Mouse (Mus musculus) adrenal gland, postnatal 4 days (tissue): ENCODE measurements around the gene Rpl10a. TPM values are rescaled to one million over a fixed set of nuclear protein-coding genes. Genes with fewer than 3 reads are reported as not detected.
A peak's percentile ranks its signal among the peaks of the same experiment; 100 is the strongest.
"Not testable (repeated sequence)": the region's sequence is repeated elsewhere in the genome, so short reads cannot be mapped to it uniquely, and the experiment has no call there.

Source experiments
- DNase-seq, 2 experiments: peaks; one replicate each; pipeline ENCODE4 v3.0.0; 2021 to 2022; ENCODE audit warnings: low spot score in 2 of 2, mixed read lengths in 2 of 2
- total RNA-seq, 2 experiments: library from RNA; stranded (reverse); gene quantifications; 2 replicates each; pipeline ENCODE4 v1.2.3; 2021

The Rpl10a gene
- total RNA-seq, 2 experiments from 2014 or later, result 1,198 to 1,213 TPM

DNA sequence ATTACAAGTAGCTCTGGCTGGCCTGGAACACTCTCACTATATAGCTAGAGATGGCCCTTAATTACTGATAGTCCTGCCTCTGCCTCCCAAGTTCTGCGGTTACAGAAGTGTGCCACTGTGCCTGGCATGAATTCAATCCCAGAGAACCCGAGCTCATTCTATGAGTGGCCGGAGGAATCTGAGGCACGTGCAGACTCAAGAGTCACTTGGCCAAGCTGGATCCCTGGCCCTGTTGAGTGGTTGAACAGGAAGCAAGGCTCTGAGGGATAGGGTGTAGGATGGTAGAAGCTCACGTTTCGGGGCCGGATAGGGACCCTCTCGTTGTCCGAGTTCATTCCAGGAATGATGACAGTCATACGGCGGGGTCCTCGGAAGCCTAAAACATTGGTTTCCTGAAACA is 27.6 kb downstream of the Rpl10a start:
- no peak for DNase-seq

DNA sequence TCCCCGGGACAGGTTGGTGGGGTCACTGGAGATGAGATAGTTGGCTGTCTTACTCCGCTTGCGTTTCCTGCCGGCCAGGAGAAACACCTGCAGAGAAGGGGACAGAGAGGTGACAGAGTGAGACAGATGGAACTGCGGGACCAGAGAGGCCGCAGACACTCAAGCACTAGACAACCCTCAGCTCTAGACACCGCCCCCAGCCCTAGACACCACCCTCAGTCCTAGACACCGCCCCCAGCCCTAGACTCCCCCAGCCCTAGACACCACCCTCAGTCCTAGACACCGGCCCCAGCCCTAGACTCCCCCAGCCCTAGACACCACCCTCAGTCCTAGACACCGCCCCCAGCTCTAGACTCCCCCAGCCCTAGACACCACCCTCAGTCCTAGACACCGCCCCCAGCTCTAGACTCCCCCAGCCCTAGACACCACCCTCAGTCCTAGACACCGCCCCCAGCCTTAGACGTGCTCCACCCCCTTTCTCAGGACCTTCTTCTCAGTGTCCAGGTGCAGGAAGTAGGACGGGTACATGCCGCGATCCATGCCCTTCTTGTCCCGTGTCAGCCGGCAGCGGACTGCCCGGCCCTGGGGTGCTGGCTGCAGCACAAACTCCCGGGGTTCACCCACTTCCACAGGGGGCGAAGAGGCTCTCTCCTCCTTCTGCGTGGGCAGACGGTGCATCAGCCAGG is 30.4 kb downstream of the Rpl10a start:
- DNase-seq, result not testable (repeated sequence)

DNA sequence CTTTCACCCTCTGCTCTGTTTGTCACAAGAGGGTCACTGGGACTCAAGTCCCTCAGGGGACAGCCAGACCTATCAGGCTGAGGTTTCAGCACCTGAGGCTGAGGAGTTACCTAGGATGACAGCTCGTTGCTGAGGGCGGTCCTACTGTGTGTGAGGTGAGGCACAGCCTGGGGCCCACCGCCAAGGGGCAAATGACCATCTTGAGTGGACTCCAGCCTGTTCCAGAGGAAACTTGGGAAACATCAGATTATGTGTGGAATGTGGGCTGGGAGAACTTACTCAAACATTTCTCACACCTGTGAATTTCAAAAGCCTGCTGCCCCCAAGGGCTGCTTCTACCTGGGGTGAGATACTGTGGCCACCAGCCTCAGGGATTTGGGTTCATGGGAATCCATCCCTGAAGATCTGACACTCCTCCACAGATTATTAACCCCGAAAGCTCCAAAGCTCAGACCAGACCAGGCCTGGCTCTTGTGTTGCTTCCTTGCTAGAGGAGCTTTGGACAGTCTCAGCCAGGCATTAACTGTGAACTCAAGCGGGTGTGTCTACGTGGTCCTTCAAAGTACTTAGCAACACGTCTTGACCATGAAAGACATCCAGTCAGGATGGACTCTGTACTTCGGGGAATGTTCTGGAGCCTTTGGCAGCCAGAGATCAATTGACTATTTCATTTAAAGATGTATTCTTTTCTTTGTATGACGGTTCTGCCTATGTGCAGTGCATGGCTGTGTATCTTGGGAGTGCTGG is 32.4 kb downstream of the Rpl10a start:
- no peak for DNase-seq

DNA sequence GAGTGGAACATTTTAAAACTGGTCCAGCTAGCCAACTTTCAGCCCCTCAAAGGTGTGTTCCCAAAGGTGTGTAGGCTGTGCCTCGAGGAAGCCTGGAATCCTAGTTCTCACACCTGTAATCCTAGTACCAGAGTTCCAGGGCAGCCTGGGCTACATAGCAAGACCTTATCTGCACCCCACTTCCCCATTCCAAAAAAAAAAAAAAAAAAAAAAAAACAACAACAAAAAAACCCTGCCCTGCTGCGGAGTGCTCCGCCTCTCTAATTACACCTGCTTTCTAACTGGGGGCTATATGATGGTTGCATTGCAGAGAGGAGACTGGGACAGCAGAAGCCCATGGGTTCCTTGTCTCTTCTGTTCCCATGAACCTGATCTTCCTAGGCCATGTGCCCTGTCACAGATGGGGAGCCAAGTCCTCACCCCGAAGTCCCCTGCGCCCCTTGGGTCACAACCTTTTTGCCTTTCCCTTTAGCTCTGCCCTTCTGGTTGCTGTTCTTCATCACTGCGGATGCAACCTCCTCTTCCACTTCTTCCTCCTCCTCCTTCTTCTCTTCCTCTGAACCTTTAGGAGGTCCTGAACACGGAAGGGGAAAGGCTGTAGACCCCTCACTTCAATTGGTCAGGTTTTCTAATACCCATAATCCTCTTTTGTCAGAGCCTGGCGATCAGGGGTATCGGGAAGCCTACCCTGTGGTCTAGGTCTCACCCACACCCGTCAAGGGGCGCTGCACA is 33.8 kb downstream of the Rpl10a start:
- no peak for DNase-seq

DNA sequence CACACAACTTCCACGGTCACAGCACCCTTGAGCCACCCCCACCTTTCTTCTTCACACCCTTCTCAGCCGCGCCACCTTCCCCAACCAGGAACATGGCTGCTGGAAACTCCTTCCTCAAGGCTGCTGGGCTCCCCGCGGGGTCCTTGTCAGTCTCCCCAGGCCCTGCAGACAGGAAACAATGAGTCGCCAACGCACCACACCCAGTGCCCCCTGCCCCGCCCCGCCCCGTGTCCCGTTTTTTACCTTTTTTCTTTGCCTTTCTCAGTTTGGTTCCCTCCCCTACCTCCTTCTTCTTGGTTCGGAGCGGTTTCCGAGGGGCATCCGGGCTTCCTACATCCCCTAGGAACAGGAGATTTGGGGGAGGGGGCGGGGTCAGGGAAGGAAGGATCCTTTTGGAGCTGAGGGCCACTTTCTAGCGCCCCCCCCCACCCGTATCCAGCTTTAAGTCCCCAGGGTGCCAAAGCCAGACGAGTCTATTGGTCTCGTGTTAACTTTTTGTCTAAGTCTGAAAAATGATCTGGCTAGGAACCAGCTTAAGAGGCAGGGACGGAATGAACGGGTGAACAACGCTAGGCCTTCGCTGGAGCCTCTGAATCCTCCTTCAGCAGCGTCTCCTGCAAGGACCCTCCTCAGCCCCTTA is 34.5 kb downstream of the Rpl10a start:
- no peak for DNase-seq

DNA sequence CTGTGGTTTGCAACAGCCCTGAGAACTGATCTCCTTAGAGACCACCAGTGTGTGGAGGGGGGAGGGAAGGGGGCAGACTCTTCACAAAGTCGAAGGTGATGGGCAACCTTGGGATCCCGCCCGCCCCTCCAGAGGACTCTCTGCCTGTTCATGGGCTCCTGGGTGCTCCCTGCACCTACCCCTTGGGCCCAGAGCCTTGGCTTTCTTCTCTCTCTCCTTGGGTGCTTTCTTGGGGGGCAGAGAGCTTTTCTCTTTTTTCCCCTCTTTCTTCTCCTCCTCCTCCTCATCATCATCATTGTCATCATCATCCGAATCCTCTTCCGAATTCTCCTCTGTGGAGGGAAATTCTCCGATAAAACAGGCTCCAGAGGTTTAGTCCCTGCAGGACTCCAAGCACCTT is 35.2 kb downstream of the Rpl10a start:
- no peak for DNase-seq

DNA sequence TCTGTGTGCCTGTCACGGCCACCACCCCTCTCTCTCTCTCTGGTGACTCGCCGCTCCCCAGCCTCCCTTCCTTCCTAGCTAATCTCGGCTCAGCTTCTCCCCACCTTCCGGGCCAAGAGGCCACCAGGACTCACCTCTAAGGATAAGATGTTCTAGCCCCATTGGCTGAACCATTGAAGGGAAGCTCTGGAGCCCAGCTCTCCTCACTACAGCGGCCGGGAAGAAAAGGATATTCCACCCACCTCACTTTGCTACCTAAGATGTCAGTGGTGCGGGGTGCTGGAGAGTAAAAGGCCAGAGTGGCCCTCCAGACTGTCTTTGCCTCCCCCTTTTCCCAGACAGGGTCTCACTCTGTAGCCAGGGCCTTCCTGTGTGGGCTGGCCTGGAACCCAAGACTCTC is 36.9 kb downstream of the Rpl10a start, which contains the start of gene Tulp1:
Gene Tulp1 (minus strand): TSS at position 101 of the 400 bp plus-strand sequence.
- no peak for DNase-seq

DNA sequence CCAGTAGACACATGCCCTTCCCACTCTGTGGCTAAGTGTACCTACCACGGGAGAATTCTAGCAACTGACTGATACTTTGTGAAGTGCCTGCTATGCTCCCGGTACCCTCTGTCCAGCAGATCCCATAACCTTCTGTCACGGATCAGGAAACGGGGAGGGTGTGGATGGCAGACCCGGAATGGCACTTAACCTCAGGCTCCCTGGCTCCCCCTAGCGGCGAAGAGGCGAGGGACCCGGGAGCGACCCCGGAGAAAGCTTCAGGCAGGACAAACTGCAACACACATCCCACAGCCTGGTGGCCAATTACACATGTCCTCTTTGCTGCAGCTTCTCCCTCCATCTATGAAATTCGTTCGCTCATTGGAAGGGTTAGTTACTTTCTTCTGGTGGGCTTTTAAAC is 40.2 kb downstream of the Rpl10a start:
- DNase-seq, result peak; percentile 67 to 73

DNA sequence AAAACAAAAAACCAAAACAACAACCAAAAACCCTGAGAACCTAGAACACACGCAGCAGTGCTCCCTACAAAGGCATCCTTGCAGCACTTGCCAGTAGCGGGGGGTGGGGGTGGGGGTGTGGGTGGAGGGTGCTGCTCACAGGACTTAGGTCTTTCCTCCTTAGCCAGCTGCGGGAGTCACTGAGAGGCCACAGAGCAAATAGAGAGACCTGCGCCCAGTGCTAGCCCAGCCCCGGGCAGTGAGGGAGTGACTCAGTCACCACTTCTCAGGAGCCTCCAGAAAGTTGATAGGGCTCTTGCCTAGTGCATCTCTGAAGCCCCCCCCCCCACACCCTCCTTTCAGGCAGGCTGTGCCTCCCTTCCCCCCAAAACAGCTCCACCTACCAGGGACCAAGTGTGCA is 40.8 kb downstream of the Rpl10a start:
- DNase-seq, result no peak

DNA sequence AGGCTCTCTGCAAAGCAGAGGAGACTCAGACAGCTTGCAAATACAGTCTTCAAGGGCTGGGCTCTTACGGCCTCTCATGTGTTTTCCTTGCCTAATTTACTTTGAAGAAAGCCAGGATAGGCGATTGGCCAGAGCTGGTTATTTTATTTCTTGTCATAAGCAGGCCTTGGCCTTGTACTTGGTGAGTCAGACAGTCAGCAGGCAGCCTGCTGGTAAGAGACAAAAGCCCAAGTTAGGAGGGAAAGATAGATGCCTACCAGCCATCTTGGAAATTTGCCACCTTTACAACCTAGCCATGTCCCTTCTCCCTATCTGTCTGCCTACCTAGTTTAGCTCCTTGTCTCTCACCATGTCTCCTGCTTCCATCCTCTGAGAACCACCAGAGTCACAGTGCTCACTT is 43.0 kb downstream of the Rpl10a start:
- DNase-seq, result no peak

DNA sequence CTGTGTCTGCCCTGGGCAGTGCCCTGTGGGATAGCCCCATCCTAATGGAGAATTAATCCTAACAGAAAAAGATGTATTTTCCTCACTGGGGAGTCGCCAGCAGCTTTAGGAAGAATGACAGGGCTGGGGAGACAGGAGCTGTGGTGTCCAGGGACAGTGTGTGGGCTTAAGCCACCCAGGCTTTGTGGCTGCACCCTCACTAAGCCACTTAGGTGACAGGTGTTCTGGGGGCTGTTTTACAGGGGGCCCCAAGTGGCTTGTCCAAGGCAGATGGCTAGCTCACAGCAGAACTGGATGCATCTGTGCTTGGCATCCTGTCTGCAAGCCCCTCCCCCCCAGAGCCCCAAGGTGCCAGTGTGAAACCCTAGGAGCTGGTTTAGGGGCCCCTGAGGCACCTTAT is 43.7 kb downstream of the Rpl10a start:
- DNase-seq, result no peak

DNA sequence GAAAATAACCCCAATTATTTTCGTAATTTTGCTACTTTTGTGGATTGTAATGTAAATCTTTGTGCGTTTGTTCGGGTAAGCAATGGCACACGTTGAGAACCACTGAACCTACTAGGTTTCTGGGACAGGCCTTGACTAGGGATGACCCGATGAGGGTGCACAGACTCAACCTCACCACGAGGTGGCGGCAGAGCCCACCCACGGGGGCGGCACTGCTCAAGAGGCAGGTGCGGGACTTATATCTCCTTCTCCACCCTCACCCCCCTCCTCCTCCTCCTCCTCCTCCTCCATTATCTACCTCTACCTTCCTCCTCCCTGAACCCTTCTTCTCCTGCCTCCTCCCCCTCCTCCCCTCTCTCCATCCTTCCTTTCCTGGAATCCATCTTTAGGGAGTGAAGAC is 45.5 kb downstream of the Rpl10a start:
- peak in 1 of 2 experiments; percentile 37 for DNase-seq

DNA sequence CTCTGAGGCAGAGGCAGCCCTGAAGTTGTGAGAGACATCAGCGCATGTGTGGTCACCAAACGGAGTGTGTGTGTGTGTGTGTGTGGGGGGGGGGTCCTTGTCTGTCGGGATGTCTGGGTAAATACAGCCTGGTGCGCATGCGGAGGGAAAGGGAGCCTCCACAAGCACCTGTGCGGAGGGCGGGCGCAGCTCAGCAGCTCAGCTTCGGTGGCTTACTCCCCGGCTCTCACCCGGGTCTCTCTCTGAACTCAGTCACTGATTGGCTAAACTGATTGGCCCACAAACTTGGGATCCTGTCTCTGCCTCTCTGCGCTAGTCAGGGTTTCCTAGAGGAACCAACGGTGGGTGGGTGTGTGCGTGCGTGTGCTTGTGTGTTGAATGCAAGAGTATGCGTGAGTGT is 46.2 kb downstream of the Rpl10a start:
- DNase-seq, result no peak

DNA sequence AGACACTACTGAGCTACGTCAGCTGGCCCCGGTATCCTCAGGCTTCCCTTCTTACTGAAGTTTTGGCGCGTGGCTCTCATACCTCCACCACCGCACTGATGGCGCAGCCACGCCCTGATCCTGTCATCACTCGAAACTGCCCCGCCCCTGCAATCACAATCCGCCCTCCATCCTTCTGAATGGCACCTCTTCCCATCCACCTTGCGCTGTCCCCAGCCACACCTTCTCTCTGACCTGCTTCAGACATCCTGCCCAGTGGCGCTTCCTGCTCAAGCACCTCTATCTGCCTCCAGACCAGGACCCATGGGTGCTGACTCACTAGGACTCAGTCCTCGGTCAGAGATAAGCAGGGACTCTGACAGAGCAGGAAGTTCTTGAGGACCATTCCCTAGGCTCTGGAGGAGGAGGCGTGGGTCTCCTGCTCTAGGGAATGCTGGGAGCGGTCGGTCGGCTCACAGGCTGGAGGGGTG is 47.4 kb downstream of the Rpl10a start:
- no peak for DNase-seq

DNA sequence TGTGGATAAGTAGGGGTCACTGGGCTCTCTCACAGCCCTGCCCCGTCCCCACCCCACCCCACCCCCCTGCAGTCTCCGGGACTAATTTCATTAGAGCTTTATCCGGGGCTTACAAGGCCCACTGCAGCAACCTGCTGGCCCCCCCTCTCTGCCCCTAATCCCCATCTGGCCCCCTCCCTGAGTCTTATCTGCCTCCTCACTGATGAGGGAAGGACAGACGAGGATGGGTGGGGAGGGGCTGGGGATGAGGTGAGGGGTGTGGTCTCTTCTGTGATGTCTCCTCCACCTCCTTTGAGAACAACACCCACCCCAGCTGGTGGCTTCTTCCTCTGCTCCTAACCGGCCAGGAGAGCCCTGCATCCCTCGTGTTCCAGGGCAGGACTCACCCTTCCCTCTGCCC is 52.0 kb downstream of the Rpl10a start:
- DNase-seq, result no peak

Other genes starting within 250 kb of the Rpl10a start
- 1 to 10 TPM in 1 of 2 experiments, under 1 TPM in 1; 0.31 to 3.3 TPM for gene Tcp11, start 247.8 kb upstream of the Rpl10a start, total RNA-seq
- 10 to 100 TPM; 45.5 to 55.6 TPM for gene Scube3, start 186.3 kb upstream of the Rpl10a start, total RNA-seq
- 10 to 100 TPM; 54.7 to 56.9 TPM for gene Zfp523, start 151.3 kb upstream of the Rpl10a start, total RNA-seq
- gene Def6, start 120.7 kb upstream of the Rpl10a start, total RNA-seq, result 1 to 10 TPM; 4.3 to 6.7 TPM
- 10 to 100 TPM; 27.1 to 33.6 TPM for gene Ppard, start 95.8 kb upstream of the Rpl10a start, total RNA-seq
- 10 to 100 TPM; 38.6 to 49.3 TPM for gene Fance, start 15.0 kb upstream of the Rpl10a start, total RNA-seq
- 10 to 100 TPM; 23.8 to 27.5 TPM for gene Tead3, start 22.3 kb downstream of the Rpl10a start, total RNA-seq
- 1 to 10 TPM in 1 of 2 experiments, under 1 TPM in 1; 0.62 to 1.5 TPM for gene Tulp1, start 36.8 kb downstream of the Rpl10a start, total RNA-seq
- gene Fkbp5, start 189.1 kb downstream of the Rpl10a start, total RNA-seq, result 100 to 1,000 TPM in 1 of 2 experiments, 10 to 100 TPM in 1; 95.8 to 104 TPM
- under 1 TPM in 1 of 2 experiments, not detected in 1; 0.22 TPM for gene Armc12, start 202.3 kb downstream of the Rpl10a start, total RNA-seq
- gene Clpsl2, start 220.9 kb downstream of the Rpl10a start, total RNA-seq, result not detected
- 1,000 to 10,000 TPM in 1 of 2 experiments, under 1 TPM in 1; 0.56 to 1,299 TPM for gene Clps, start 232.3 kb downstream of the Rpl10a start, total RNA-seq
- gene Lhfpl5, start 247.2 kb downstream of the Rpl10a start, total RNA-seq, result 1 to 10 TPM; 2.5 to 3.2 TPM